Mouse (Mus musculus): Measurements from ENCODE around the gene Plce1.

- TF ChIP-seq GATA1 (IDR thresholded peaks at IDR 0.05; ENCODE audit: low read length) (no peak), TAL1 (IDR thresholded peaks at IDR 0.05; ENCODE audit: low read length) (no peak)
Measured at GRCm38 (mm10) chr19:38678655-38679054, 197.7 kb downstream of the Plce1 start.
